Mouse (Mus musculus) MEL (cell line): ENCODE data around the gene Dnajc5.

Experiments
- CTCF ChIP-seq, 3 experiments: IDR thresholded peaks in 2 of 3; conservative IDR thresholded peaks in 1 of 3; 2 replicates each; pipeline ENCODE4 v1.5.1; 2011 to 2012; ENCODE audit warnings: low read length in 3 of 3, low read depth in 2 of 3, mild to moderate bottlenecking in 2 of 3, improper control_type of control experiment in 1 of 3, inconsistent platforms in 1 of 3, mixed read lengths in 1 of 3, moderate library complexity in 1 of 3; ENCODE audit not compliant: control insufficient read depth in 1 of 3, insufficient read depth in 1 of 3, poor library complexity in 1 of 3, severe bottlenecking in 1 of 3
- GABPA ChIP-seq: IDR thresholded peaks from 2 replicates; pipeline ENCODE4 v1.6.1; 2012; ENCODE audit warnings: low read depth, mild to moderate bottlenecking, inconsistent platforms, low read length, improper control_type of control experiment, moderate library complexity
- GATA1 ChIP-seq: IDR thresholded peaks from 2 replicates; pipeline ENCODE4 v1.6.1; 2011; ENCODE audit warnings: low read depth, low read length, improper control_type of control experiment
- MAFK ChIP-seq: IDR thresholded peaks from 2 replicates; pipeline ENCODE4 v1.6.1; 2011; ENCODE audit warnings: low read depth, mild to moderate bottlenecking, low read length, improper control_type of control experiment, borderline replicate concordance
- TAL1 ChIP-seq: IDR thresholded peaks from 2 replicates; pipeline ENCODE4 v1.6.1; 2012; ENCODE audit warnings: mild to moderate bottlenecking, inconsistent platforms, low read length, moderate library complexity, mixed read lengths
- ZKSCAN1 ChIP-seq: IDR thresholded peaks from 2 replicates; pipeline ENCODE4 v1.6.1; 2012; ENCODE audit warnings: low read depth, mild to moderate bottlenecking, inconsistent platforms, low read length, improper control_type of control experiment, moderate library complexity
- ZNF384 ChIP-seq: IDR thresholded peaks from 2 replicates; pipeline ENCODE4 v1.6.1; 2012; ENCODE audit warnings: low read depth, mild to moderate bottlenecking, inconsistent platforms, low read length, improper control_type of control experiment

GRCm38 (mm10) chr2:181578790-181579618 is 58.7 kb downstream of the Dnajc5 start:
- TF ChIP-seq CTCF (IDR thresholded peaks at IDR 0.05 in 2 of 3, conservative IDR thresholded peaks at IDR 0.05 in 1 of 3; ENCODE audit: control insufficient read depth in 1 of 3, insufficient read depth in 1 of 3, low read depth in 2 of 3, low read length in 3 of 3, poor library complexity in 1 of 3, severe bottlenecking in 1 of 3) = no peak
- no peak for TF ChIP-seq TAL1
- TF ChIP-seq ZNF384 = no peak
- no peak for TF ChIP-seq ZKSCAN1
- no peak for TF ChIP-seq GATA1
- TF ChIP-seq MAFK = no peak
- no peak for TF ChIP-seq GABPA
